Mouse (Mus musculus): ENCODE measurements around the gene Bsg.

GRCm38 (mm10) chr10:79682551-79682915, 21.8 kb upstream of the Bsg start:
- TF ChIP-seq CTCF (IDR thresholded peaks at IDR 0.05; ENCODE audit: low read depth, low read length) (0 out of 2 replicates have a peak, but pooled peaks have one; percentile 5), POLR2A (IDR thresholded peaks at IDR 0.05; ENCODE audit: extremely low read depth, insufficient read depth, low read length) (no peak)

Data from liver, adult 2 months (tissue).